Mouse (Mus musculus) limb, embryonic 11.5 days (tissue): ENCODE measurements around the gene Irf2bpl. TPM values are rescaled to one million over a fixed set of nuclear protein-coding genes. Genes with fewer than 3 reads are reported as not detected.
A peak's percentile ranks its signal among the peaks of the same experiment; 100 is the strongest.

Source experiments
- ATAC-seq: fragments of 200-750 bp; cut with Nextera tagmentation; 2 replicates; pipeline ENCODE4 v1.8.0; 2017; ENCODE audit warnings: low read depth; ENCODE audit not compliant: insufficient number of reproducible peaks, low FRiP score, low TSS enrichment
- DNase-seq: peaks from one replicate; pipeline ENCODE4 v3.0.0-alpha.2; 2015; ENCODE audit warnings: low spot score
- H3K27ac ChIP-seq: fragments of 300-500 bp; sonication (generic); replicated peaks from 2 replicates; pipeline ENCODE4 v1.5.1; 2014; ENCODE audit warnings: low read depth, mild to moderate bottlenecking, low read length
- H3K27me3 ChIP-seq: fragments of 300-500 bp; sonication (generic); 2 replicates; pipeline ENCODE4 v1.6.1; 2014; ENCODE audit warnings: mild to moderate bottlenecking, low read length, mixed read lengths; ENCODE audit not compliant: control insufficient read depth, insufficient read depth
- H3K36me3 ChIP-seq: fragments of 300-500 bp; sonication (generic); 2 replicates; pipeline ENCODE4 v1.6.1; 2014; ENCODE audit warnings: mild to moderate bottlenecking, low read length, moderate library complexity, mixed read lengths; ENCODE audit not compliant: control insufficient read depth, insufficient read depth
- H3K4me1 ChIP-seq: fragments of 300-500 bp; sonication (generic); 2 replicates; pipeline ENCODE4 v1.6.1; 2014; ENCODE audit warnings: low read length, mixed read lengths; ENCODE audit not compliant: control insufficient read depth, insufficient read depth
- H3K4me2 ChIP-seq: fragments of 300-500 bp; sonication (generic); 2 replicates; pipeline ENCODE4 v1.6.1; 2014; ENCODE audit warnings: low read depth, mild to moderate bottlenecking, moderate library complexity; ENCODE audit not compliant: severe bottlenecking
- H3K4me3 ChIP-seq: fragments of 300-500 bp; sonication (generic); 2 replicates; pipeline ENCODE4 v1.5.1; 2014; ENCODE audit warnings: low read depth, low read length
- H3K9ac ChIP-seq: fragments of 300-500 bp; sonication (generic); 2 replicates; pipeline ENCODE4 v1.6.1; 2014; ENCODE audit warnings: mild to moderate bottlenecking, low read length
- H3K9me3 ChIP-seq: fragments of 300-500 bp; sonication (generic); 2 replicates; pipeline ENCODE4 v1.6.1; 2016; ENCODE audit warnings: low read length; ENCODE audit not compliant: control insufficient read depth
- WGBS: fragments of 180-500 bp; shearing (Covaris S2); extraction: QIAGEN DNeasy Blood & Tissue Kit; methylation state at CpG from one replicate; pipeline ENCODE4 v1.1.7; 2014; 5-methylcytosine and 5-hydroxymethylcytosine counted together
- polyA plus RNA-seq: library from polyadenylated mRNA; unstranded; fragments of >200 nt; fragmentation: Nextera tagmentation; extraction: Ambion mirVana; gene quantifications from 2 replicates; pipeline ENCODE4 v1.2.1, GENCODE M21; 2014

Irf2bpl gene
- polyA plus RNA-seq, 1 experiment from 2014 or later: 17.9 TPM

DNA sequence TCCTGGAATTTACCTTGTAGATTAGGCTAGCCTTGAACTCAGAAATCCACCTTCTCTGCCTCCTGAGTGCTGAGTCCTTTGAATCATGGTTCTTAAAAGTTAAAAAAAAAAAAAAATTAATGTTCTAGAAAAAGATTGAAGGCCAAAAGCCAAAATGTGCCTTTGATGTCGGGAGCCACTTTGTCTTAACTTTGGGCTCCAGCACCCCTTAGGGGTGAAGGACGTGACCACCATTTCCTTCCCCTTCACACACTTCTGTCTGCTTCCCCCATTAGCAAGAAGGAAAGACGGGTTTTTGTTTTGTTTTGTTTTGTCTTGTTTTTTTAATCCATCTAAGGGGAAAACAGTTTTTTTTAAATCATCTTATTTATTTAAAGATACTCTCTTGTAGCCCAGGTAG lies 48.7 kb downstream of the Irf2bpl start:
- no peak for DNase-seq
- ATAC-seq: no peak
- Histone ChIP-seq H3K4me1 (peaks cover 18% of the 10 kb centered on the region), H3K27ac (no peak overlapping the region), H3K9me3 (no peaks in the 10 kb centered on the region), H3K9ac (no peak overlapping the region), H3K4me3 (no peak overlapping the region), H3K4me2 (no peak overlapping the region), H3K36me3 (no peaks in the 10 kb centered on the region), H3K27me3 (no peaks in the 10 kb centered on the region)
- WGBS: 85% methylated on average over 3 of the region's 3 CpGs

DNA sequence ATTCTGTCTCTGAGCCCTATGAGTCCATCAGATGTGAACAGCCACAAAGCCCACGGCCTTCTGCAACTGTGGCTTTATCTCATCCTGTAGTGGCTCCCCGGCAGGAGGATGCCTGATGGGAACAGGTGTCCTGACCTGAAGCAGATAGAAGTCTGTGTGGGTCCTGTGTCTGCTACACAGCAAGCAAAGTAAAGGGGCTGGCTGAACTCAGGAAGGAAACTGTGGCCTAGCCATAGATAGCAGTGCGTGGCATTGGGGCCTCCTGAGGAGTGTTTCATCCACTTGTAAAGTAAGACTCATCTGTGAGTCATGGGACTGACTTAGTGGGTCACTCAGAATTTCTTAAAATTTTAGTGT lies 50.2 kb downstream of the Irf2bpl start:
- Histone ChIP-seq H3K27me3 (no peaks in the 10 kb centered on the region), H3K9ac (no peak overlapping the region), H3K27ac (no peak overlapping the region), H3K4me2 (no peak overlapping the region), H3K36me3 (no peaks in the 10 kb centered on the region), H3K4me1 (peaks cover 20% of the 10 kb centered on the region), H3K9me3 (no peaks in the 10 kb centered on the region), H3K4me3 (no peak overlapping the region)
- ATAC-seq (no peak), DNase-seq (no peak)
- WGBS: 91% methylated on average over 3 of the region's 3 CpGs

DNA sequence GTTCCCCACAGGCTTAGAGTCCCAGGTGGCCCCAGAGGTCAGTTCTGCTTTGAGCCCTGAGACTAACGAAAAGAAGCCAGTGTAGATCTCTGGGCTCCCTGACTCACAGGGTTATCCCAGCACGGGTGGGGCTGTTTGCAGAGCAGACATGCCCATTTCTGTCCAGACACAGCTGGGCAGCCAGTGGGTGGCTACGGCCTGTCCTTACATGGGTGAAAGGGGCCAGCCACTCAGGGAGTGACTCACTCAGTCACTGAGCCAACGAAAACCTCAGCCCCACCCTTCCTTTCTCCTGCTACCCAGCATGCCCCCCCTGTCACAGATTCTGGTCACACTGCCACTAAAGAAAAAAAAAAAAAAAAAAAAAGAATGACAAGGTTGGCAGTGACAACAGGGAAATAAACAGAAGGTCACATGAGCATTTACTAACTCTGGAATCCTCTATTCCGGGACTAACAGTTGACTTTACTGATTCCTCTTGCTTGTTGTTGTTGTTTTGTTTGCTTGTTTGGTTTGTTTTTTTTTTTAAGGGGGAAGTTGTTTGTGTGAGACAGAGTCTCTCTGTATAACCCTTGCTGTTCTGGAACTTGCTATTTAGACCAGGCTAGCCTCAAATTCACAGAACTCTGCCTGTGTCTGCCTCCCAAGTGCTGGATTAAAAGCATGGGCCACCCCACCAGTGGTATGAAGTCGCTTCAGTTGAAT lies 50.7 kb downstream of the Irf2bpl start:
- Histone ChIP-seq H3K4me2 (no peak overlapping the region), H3K4me1 (peaks cover 20% of the 10 kb centered on the region), H3K4me3 (no peak overlapping the region), H3K27ac (no peak overlapping the region), H3K9ac (no peak overlapping the region), H3K9me3 (no peaks in the 10 kb centered on the region), H3K27me3 (no peaks in the 10 kb centered on the region), H3K36me3 (no peaks in the 10 kb centered on the region)
- 60% methylated on average over 6 of the region's 6 CpGs for WGBS
- ATAC-seq (no peak), DNase-seq (no peak)

- ATAC-seq (no peak), DNase-seq (no peak)
- Histone ChIP-seq H3K4me3 (no peak overlapping the region), H3K27me3 (no peaks in the 10 kb centered on the region), H3K27ac (0 out of 2 replicates have a peak overlapping the region, but pooled peaks have one; percentile 18), H3K9ac (peak overlapping the region; percentile 61), H3K4me1 (peaks cover 20% of the 10 kb centered on the region), H3K9me3 (no peaks in the 10 kb centered on the region), H3K36me3 (no peaks in the 10 kb centered on the region), H3K4me2 (peak overlapping the region; percentile 34; the same call in 1 of the 2 replicates)
- WGBS: 63% methylated on average over 11 of the region's 11 CpGs
Observed at GRCm38 (mm10) chr12:86832551-86833182, 51.9 kb downstream of the Irf2bpl start.

GRCm38 (mm10) chr12:86831591-86832550 lies 52.7 kb downstream of the Irf2bpl start:
- 30% methylated on average over 32 of the region's 32 CpGs for WGBS
- DNase-seq (peak; percentile 80), ATAC-seq (peak; percentile 36; the same call in 1 of the 2 replicates)
- H3K9ac ChIP-seq: peak overlapping the region; percentile 61
- no peaks in the 10 kb centered on the region for H3K36me3 ChIP-seq
- H3K27me3 ChIP-seq: no peaks in the 10 kb centered on the region
- peaks cover 20% of the 10 kb centered on the region for H3K4me1 ChIP-seq
- H3K4me2 ChIP-seq: peak overlapping the region; percentile 34
- H3K4me3 ChIP-seq: no peak overlapping the region
- 0 out of 2 replicates have a peak overlapping the region, but pooled peaks have one; percentile 18 for H3K27ac ChIP-seq
- H3K9me3 ChIP-seq: no peaks in the 10 kb centered on the region

Other genes starting within 250 kb of the Irf2bpl start
- gene Vash1, start 206.1 kb downstream of the Irf2bpl start, polyA plus RNA-seq: 10.3 and 11.9 TPM in 2 replicates
- 9.9 and 12.1 TPM in 2 replicates for gene Angel1, start 158.3 kb downstream of the Irf2bpl start, polyA plus RNA-seq
- gene Lrrc74a, start 150.4 kb downstream of the Irf2bpl start, polyA plus RNA-seq: not detected in 2 replicates
- 31.3 and 33.7 TPM in 2 replicates for gene Cipc, start 62.2 kb upstream of the Irf2bpl start, polyA plus RNA-seq
- gene Zdhhc22, start 105.6 kb upstream of the Irf2bpl start, polyA plus RNA-seq: 0.05 TPM in 1 of 2 replicates, not detected in the other
- 0.07 TPM in 1 of 2 replicates, not detected in the other for gene Tmem63c, start 136.5 kb upstream of the Irf2bpl start, polyA plus RNA-seq
- gene Ngb, start 217.7 kb upstream of the Irf2bpl start, polyA plus RNA-seq: 0.12 and 0.18 TPM in 2 replicates